Mouse (Mus musculus): Measurements from ENCODE around the gene Ank3. TPM values are rescaled to one million over a fixed set of nuclear protein-coding genes. Genes with fewer than 3 reads are reported as not detected.
"Not testable (repeated sequence)": the region's sequence is repeated elsewhere in the genome, so short reads cannot be mapped to it uniquely, and the experiment has no call there.

Ank3 gene
- 76.0 and 183 TPM in 2 replicates for polyA plus RNA-seq (2012; rRNA removed)

DNA sequence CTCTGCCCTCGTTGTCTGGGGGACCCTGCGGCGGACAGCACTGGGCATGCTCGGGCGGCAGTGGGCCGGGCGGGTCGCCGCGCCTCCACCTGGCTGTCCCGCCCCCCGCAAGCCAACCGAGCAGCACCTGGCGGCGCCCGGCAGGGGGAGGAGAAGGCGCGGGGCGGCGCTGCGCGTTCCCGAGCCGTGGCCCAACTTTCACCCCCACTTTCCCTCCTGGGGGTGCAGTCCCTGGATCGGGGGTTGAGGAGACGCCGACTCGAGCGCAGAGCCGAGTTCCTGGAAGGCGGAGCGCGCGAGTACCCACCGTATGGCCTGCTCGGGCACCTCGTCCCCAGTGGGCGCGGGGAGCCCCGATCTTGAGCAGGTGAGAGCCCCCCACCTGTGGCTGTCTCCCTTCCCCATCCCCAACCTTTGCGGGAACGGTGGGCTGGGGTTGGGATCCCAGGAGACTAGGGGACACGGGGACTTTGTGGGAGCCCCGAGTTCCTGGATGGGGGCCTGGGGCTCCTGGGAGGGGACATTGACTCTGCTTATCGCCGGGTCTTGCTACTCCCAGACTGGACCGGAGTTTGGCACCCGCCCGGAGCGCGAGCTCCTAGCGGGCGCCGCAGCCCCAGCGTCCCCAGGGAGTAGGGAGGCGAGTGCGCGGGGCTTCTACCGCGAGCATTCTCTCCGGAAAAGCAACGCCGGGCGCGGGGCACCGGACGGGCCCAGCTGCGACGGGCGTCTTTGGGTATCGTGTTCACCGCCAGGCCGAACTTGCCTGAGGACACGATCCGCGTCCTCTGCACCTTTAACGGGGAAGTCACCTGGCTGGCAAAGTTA lies at the start of gene Ank3:
Ank3 (plus strand) TSS at position 11 of the 828 bp plus-strand sequence.
- TF ChIP-seq POLR2A (IDR thresholded peaks at IDR 0.05; ENCODE audit: borderline replicate concordance, extremely low read depth, insufficient read depth, insufficient read length, poor library complexity, severe bottlenecking) (no peak), CTCF (IDR thresholded peaks at IDR 0.05; ENCODE audit: borderline replicate concordance, extremely low read depth, insufficient read depth, insufficient read length) (no peak)
- peak; percentile 32 for DNase-seq (ENCODE audit: low read depth)

DNA sequence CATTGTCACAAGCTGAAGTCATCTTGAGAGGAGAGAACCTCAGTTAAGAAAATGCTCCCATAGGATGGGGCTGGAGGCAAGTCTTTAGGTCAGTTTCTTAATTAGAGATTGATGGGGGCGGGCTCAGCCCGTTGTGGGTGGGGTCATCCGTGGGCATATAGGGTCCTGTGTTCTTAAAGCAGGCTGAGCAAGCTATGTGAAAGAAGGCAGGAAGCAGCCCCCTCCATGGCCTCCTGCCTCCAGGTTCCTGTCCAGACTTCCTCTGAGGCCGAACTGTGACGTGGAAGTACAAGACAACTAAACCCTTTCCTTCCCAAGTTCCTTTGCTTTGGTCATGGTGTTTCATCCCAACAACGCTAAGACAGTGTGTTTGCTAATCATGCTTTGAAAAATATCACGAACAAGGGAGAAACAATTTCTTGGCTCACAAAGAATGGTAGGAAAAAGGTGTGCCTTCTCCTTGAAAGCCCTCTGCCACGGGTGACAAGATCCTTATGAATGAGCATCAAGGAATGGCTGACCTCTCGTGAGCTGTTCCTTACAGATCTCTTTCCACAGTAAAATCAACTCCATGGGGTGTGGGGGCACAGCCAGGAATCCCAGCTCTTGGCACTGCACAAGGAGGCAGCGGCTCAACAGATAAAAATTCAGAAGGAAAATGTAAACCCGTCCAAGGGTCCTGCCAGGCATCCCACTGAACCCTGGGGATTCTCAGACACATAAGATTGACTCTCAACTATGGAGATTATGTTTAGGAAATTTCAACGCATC lies 47.3 kb upstream of the Ank3 start:
- DNase-seq (ENCODE audit: low read depth): no peak
- no peak for TF ChIP-seq CTCF (IDR thresholded peaks at IDR 0.05; ENCODE audit: borderline replicate concordance, extremely low read depth, insufficient read depth, insufficient read length)
- TF ChIP-seq POLR2A (IDR thresholded peaks at IDR 0.05; ENCODE audit: borderline replicate concordance, extremely low read depth, insufficient read depth, insufficient read length, poor library complexity, severe bottlenecking): no peak

DNA sequence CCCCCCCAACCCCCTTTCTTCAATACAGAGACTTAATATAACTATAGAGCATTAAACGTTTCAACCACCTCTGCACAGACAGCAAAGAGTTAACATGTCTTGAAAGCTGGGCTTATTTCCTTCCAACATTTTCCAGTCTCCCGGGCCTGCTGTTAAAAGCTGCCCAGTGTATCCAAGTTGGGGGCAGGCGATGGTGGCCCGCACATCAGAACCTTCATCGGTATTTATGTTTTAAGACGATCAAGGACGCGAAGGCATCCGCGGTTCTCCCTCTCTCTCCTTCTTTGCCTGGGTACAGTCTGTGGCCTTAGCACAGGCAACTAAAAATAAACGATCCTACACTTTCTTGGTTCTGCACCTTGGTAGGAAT lies 46.7 kb upstream of the Ank3 start:
- DNase-seq (ENCODE audit: low read depth): peak; percentile 25
- no peak for TF ChIP-seq CTCF (IDR thresholded peaks at IDR 0.05; ENCODE audit: borderline replicate concordance, extremely low read depth, insufficient read depth, insufficient read length)
- no peak for TF ChIP-seq POLR2A (IDR thresholded peaks at IDR 0.05; ENCODE audit: borderline replicate concordance, extremely low read depth, insufficient read depth, insufficient read length, poor library complexity, severe bottlenecking)

DNA sequence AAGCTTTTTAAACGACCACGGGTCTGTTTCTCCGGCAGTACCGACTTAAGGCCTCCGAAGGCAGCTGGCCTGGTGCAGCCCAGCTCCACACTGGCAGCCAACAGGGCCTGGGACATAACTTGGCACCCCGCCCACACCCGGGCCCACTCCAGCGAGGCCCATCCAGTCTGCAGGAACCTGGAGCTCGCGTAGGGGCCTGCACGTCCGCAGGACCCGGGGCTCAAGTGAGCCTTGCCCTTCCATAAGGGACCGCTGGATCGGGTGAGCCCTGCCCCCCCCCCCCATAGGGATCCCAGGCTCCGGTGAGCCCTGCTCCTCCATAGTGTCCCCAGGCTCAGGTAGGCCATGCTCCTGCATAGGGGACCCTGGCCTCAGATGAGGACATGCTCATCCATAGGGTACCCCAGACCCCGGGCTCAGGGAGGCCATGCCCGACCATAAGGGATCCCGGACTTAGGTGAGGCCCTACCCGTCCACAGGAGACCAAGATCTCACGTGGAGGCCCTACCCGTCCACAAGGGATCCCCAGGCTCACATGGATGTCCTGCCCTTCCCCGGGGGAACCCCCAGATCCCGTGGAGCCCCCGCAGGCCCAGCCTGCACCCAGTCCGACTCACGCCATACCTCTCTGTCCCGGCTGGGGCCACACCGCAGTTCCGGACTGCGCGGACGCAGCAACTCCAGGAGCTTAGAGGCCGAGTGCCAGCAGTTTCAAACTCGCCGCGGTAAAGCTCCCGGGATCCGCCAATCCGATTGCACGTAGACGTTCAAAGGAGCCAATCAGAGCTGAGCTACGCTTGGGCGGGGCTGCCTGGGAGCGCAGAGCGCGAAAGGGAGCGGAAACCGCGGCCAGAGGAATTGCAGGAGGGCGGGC lies 46.1 kb upstream of the Ank3 start, which contains the start of gene Cdk1:
Cdk1 (minus strand) TSS at position 727 of the 874 bp plus-strand sequence.
- no peak for TF ChIP-seq POLR2A (IDR thresholded peaks at IDR 0.05; ENCODE audit: borderline replicate concordance, extremely low read depth, insufficient read depth, insufficient read length, poor library complexity, severe bottlenecking)
- TF ChIP-seq CTCF (IDR thresholded peaks at IDR 0.05; ENCODE audit: borderline replicate concordance, extremely low read depth, insufficient read depth, insufficient read length): no peak
- DNase-seq (ENCODE audit: low read depth): peak; percentile 98

DNA sequence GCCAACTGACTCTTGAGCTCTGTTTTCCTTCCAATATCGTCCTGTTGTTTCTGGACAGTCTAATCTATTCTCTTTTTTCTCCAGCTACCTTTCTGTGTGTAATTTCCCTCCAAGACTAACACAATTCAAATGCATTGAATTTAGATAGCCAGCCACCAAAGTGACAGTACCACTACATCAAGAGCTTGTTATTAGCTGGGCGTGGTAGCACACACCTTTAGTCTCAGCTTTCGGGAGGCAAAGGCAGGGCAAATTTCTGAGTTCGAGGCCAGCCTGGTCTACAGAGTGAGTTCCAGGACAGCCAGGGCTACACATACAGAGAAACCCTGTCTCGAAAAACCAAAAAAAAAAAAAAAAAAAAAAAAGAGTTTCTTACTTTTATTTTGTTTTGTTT lies 45.5 kb upstream of the Ank3 start:
- DNase-seq (ENCODE audit: low read depth): not testable (repeated sequence)

DNA sequence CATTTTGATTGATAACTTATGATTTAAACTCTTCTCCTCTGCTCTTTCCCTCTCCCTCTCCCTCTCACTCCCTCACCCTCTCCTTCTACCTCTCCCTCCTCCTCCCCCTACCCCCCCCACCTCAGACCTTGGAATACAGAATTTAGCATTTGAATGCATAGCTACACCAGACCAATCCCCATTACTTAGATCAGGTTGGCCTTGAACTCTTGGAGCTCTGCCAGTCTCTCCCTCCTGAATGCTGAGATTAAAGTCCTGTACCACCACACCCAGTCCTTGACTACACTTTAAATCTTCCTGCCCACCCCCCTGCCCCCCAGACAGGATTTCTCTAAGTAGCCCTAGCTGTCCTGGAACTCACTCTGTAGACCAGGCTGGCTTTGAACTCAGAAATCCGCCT lies 38.9 kb upstream of the Ank3 start:
- DNase-seq (ENCODE audit: low read depth): no peak
- TF ChIP-seq CTCF (IDR thresholded peaks at IDR 0.05; ENCODE audit: borderline replicate concordance, extremely low read depth, insufficient read depth, insufficient read length) (no peak), POLR2A (IDR thresholded peaks at IDR 0.05; ENCODE audit: borderline replicate concordance, extremely low read depth, insufficient read depth, insufficient read length, poor library complexity, severe bottlenecking) (no peak)

DNA sequence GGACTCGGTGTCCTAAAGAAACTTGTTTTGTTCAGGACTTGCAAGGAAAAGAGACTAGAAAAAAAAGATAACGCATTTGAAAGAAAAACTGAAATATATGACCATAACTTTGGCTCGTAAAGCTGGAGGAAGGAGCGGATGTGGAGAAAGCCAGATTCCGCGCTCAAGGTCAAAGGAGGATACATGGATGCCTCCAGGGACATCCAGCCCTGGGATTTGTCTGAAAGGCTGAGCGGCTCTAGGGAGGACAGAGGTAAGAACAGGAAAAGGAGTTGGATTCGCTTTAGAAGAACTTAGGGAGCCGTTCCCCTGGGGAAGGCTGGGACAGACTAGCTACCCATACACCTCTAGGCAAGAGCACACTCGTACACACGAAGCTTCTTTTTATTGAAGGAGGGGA lies 32.4 kb upstream of the Ank3 start:
- no peak for DNase-seq (ENCODE audit: low read depth)
- TF ChIP-seq POLR2A (IDR thresholded peaks at IDR 0.05; ENCODE audit: borderline replicate concordance, extremely low read depth, insufficient read depth, insufficient read length, poor library complexity, severe bottlenecking) (no peak), CTCF (IDR thresholded peaks at IDR 0.05; ENCODE audit: borderline replicate concordance, extremely low read depth, insufficient read depth, insufficient read length) (no peak)

DNA sequence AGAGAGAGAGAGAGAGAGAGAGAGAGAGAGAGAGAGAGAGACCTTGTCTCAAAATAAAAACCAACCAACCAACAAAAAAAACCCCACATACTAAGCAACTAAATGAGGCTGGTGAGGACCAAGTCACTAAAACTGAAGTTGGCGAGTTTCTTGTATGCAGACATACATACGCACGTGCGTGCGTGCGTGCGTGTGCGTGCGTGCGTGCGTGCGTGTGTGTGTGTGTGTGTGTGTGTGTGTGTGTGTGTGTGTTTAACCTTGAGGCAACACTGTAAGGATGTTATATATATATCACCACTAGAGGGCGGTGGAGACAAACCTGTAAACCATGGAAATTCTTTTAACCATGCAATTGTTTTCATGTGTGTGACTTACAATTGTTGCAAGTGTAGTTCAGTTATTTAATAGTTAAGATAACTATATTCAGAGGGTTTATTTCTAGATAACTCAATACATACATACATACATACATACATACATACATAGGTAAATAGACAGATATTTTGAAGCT lies 31.6 kb upstream of the Ank3 start:
- TF ChIP-seq CTCF (IDR thresholded peaks at IDR 0.05; ENCODE audit: borderline replicate concordance, extremely low read depth, insufficient read depth, insufficient read length): no peak
- no peak for TF ChIP-seq POLR2A (IDR thresholded peaks at IDR 0.05; ENCODE audit: borderline replicate concordance, extremely low read depth, insufficient read depth, insufficient read length, poor library complexity, severe bottlenecking)
- DNase-seq (ENCODE audit: low read depth): peak; percentile 34

DNA sequence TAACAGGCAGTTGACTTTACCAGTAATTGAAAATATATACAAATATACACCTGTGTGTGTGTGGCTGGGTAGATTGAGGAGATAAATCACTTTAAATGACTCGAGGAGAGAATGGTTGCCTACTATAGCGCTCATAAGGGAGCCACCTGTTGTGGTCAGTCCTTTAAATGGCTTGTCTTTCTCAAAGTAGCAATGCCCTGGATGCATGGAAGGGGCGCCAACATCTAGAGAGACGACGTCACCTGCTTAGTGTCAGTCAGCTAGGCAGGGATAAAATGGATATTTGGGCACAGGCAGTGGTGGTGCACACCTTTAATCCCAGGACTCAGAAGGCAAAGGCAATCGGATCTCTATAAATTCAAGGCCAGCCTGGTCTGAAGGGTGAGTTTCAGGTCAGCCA lies 29.3 kb upstream of the Ank3 start:
- TF ChIP-seq POLR2A (IDR thresholded peaks at IDR 0.05; ENCODE audit: borderline replicate concordance, extremely low read depth, insufficient read depth, insufficient read length, poor library complexity, severe bottlenecking) (no peak), CTCF (IDR thresholded peaks at IDR 0.05; ENCODE audit: borderline replicate concordance, extremely low read depth, insufficient read depth, insufficient read length) (no peak)
- no peak for DNase-seq (ENCODE audit: low read depth)

DNA sequence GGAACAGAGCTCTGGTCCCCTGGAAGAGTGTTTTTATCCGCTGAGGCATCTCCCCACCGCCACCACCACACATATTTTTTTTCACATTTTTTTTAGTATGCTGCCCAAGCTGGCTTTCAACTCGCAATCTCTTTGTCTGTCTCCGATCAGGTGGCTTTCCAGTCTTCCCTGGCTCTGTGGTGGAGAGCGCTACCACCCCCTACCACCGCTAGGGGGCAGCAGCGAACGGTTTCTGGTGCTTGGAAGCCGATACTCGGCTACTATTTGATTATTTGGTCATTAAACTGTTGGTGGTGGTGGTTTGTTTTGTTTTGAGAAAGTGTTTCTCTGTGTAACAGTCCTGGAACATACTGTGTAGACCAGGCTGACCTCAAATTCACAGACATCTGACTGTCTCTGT lies 27.1 kb upstream of the Ank3 start:
- TF ChIP-seq POLR2A (IDR thresholded peaks at IDR 0.05; ENCODE audit: borderline replicate concordance, extremely low read depth, insufficient read depth, insufficient read length, poor library complexity, severe bottlenecking) (no peak), CTCF (IDR thresholded peaks at IDR 0.05; ENCODE audit: borderline replicate concordance, extremely low read depth, insufficient read depth, insufficient read length) (peak; percentile 90)
- DNase-seq (ENCODE audit: low read depth): peak; percentile 60

DNA sequence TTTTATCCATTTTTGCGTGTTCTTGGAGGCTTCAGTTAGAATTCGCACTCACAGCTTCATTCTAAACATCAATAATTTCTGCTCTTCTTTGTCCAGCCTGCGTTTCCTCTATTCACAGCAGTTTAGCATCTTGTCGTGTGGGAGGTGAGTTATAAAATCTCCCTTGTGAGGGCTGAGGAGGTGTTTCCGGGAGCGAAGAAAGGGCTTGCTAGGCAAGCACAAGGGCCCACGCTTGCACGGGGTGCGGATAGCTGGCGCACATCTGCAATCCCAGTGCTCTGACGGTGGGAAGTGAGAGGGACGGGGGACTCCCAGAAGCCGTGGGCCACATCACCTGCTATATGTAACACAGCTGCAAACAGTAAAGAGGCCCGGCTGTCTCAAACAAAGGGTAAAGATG lies 26.5 kb upstream of the Ank3 start:
- no peak for DNase-seq (ENCODE audit: low read depth)
- TF ChIP-seq POLR2A (IDR thresholded peaks at IDR 0.05; ENCODE audit: borderline replicate concordance, extremely low read depth, insufficient read depth, insufficient read length, poor library complexity, severe bottlenecking): no peak
- no peak for TF ChIP-seq CTCF (IDR thresholded peaks at IDR 0.05; ENCODE audit: borderline replicate concordance, extremely low read depth, insufficient read depth, insufficient read length)

Data from brain, embryonic 14.5 days (tissue).